19 mouse cellular contexts compared by ENCODE assay signal in the genomic region with DNA sequence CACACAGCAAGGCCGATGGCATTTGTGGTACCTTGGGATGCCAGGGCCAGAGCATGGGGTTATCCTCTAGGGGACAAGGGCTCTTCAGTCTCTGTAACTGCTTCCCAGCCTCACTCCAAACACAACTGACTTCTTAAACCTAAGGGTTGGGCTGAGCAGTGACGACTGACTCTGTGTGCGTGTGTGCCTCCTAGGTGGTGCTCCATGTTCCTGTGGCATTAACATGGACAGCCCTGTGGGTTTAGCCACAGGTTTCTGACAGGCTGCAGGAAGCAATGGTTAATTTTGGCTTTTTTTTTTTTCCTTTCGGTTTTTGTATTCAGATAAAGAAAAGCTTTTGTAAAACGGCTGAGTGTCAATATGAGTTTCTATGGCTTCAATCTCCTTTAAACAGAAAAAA.
A peak's percentile ranks its signal among the peaks of the same experiment; 100 is the strongest.
DNase-seq lines count a peak whose midpoint lies in the region; ATAC-seq and TF ChIP-seq lines count a peak whose summit lies in the region.
"Had no signal": no experiment of that assay in that cellular context is flagged by ENCODE, and none has a peak within 500 bp of the region (broad histone marks: within the 10 kb centered on the region; RNA-seq: fewer than 3 reads in every experiment).

No protein-coding gene starts in this region.

- no peak overlapping the region for H3K4me3 ChIP-seq in midbrain, embryonic 11.5 days (ENCODE audit: low read depth, low read length)
- no peak overlapping the region for H3K4me3 ChIP-seq in midbrain, postnatal 0 days (ENCODE audit: low read depth, low read length)
- H3K4me3 ChIP-seq: embryonic facial prominence, embryonic 10.5 days; embryonic facial prominence, embryonic 12.5 days; forebrain, embryonic 13.5 days; forebrain, embryonic 15.5 days had no signal

- no peak for DNase-seq in midbrain, embryonic 11.5 days (ENCODE audit: low spot score, missing footprints)
- no peak for DNase-seq in midbrain, postnatal 0 days (ENCODE audit: low spot score)
- DNase-seq in heart, postnatal 14 days = no peak
- no peak for DNase-seq in heart, adult 8-10 months (ENCODE audit: low spot score)
- DNase-seq: adrenal gland, adult 2 months; adrenal gland, postnatal 10 days; adrenal gland, postnatal 25 days; cerebellum, adult 11 months; cerebellum, adult 18-20 months; cerebellum, adult 8-10 months; cerebellum, adult 9-11 months; cerebellum, postnatal 14 days; cerebellum, postnatal 36 days; forebrain, postnatal 0 days had no signal

- ATAC-seq in midbrain, embryonic 11.5 days (ENCODE audit: low FRiP score) = no peak
- ATAC-seq in midbrain, postnatal 0 days (ENCODE audit: low FRiP score) = no peak
- peak; percentile 80 to 90 for ATAC-seq in hematopoietic stem cell, adult 5-6 weeks (replicated peaks in 1 of 2; ENCODE audit: insufficient read depth in 1 of 2, low FRiP score in 2 of 2, low TSS enrichment in 1 of 2, low read depth in 1 of 2, poor library complexity in 2 of 2, severe bottlenecking in 2 of 2)
- ATAC-seq: forebrain, embryonic 13.5 days; forebrain, embryonic 15.5 days; forebrain, postnatal 0 days had no signal

- no peak for TF ChIP-seq CTCF in midbrain, postnatal 0 days (IDR thresholded peaks at IDR 0.05)

- H3K4me1 ChIP-seq in midbrain, embryonic 11.5 days (ENCODE audit: control insufficient read depth, insufficient read depth, low read length) = no peaks in the 10 kb centered on the region
- H3K4me1 ChIP-seq in midbrain, postnatal 0 days (ENCODE audit: insufficient read depth, low read length) = no peaks in the 10 kb centered on the region
- H3K4me1 ChIP-seq: embryonic facial prominence, embryonic 12.5 days had no signal

- 76% methylated on average over 5 of the region's 5 CpGs for WGBS in midbrain, embryonic 11.5 days
- WGBS in midbrain, postnatal 0 days = 59% methylated on average over 5 of the region's 5 CpGs

- no peak overlapping the region for H3K9ac ChIP-seq in midbrain, embryonic 11.5 days (ENCODE audit: low read length)
- H3K9ac ChIP-seq in midbrain, postnatal 0 days (replicated peaks; ENCODE audit: low read length, poor library complexity, severe bottlenecking) = no peak overlapping the region
- H3K9ac ChIP-seq: embryonic facial prominence, embryonic 12.5 days; forebrain, embryonic 13.5 days; forebrain, embryonic 15.5 days; forebrain, postnatal 0 days had no signal

- intact Hi-C loops in heart, postnatal 14 days (cut with DNase I) = no loop called here

- no peak overlapping the region for H3K4me2 ChIP-seq in midbrain, embryonic 11.5 days
- no peak overlapping the region for H3K4me2 ChIP-seq in midbrain, postnatal 0 days (ENCODE audit: low read depth, low read length, poor library complexity, severe bottlenecking)
- H3K4me2 ChIP-seq: embryonic facial prominence, embryonic 12.5 days; forebrain, embryonic 13.5 days; forebrain, embryonic 15.5 days had no signal

- no peaks in the 10 kb centered on the region for H3K9me3 ChIP-seq in midbrain, embryonic 11.5 days (ENCODE audit: control insufficient read depth, low read length)
- H3K9me3 ChIP-seq in midbrain, postnatal 0 days (ENCODE audit: low read length) = no peaks in the 10 kb centered on the region
- H3K9me3 ChIP-seq: embryonic facial prominence, embryonic 10.5 days; embryonic facial prominence, embryonic 12.5 days; forebrain, embryonic 13.5 days; forebrain, embryonic 15.5 days had no signal

- no peaks in the 10 kb centered on the region; the same call in 1 of the 2 replicates for H3K36me3 ChIP-seq in midbrain, embryonic 11.5 days (ENCODE audit: control insufficient read depth, insufficient read depth, low read length)
- H3K36me3 ChIP-seq in midbrain, postnatal 0 days (ENCODE audit: insufficient read depth, low read length) = no peaks in the 10 kb centered on the region

- H3K27me3 ChIP-seq in midbrain, embryonic 11.5 days (ENCODE audit: control insufficient read depth, insufficient read depth, low read length) = no peaks in the 10 kb centered on the region
- no peaks in the 10 kb centered on the region for H3K27me3 ChIP-seq in midbrain, postnatal 0 days (ENCODE audit: insufficient read depth, low read length)
- H3K27me3 ChIP-seq: embryonic facial prominence, embryonic 12.5 days; forebrain, embryonic 13.5 days; forebrain, embryonic 15.5 days had no signal

- H3K27ac ChIP-seq in midbrain, embryonic 11.5 days (ENCODE audit: low read depth, low read length) = peak overlapping the region; percentile 6; the same call in 1 of the 2 replicates
- no peak overlapping the region for H3K27ac ChIP-seq in midbrain, postnatal 0 days (ENCODE audit: low read depth, low read length)
- H3K27ac ChIP-seq: embryonic facial prominence, embryonic 10.5 days; embryonic facial prominence, embryonic 12.5 days; forebrain, embryonic 13.5 days; forebrain, embryonic 15.5 days had no signal

Comparison
In these comparisons a context has a peak if more than half of its experiments do, and no peak if none do; other contexts are left out.
1. ATAC-seq: peak in hematopoietic stem cell, adult 5-6 weeks (2 of 2); none in midbrain, embryonic 11.5 days (single experiment) and midbrain, postnatal 0 days (single experiment).